Mouse (Mus musculus) forebrain, embryonic 11.5 days (tissue): ENCODE measurements around the gene Eif5a2. TPM values are rescaled to one million over a fixed set of nuclear protein-coding genes. Genes with fewer than 3 reads are reported as not detected.

ENCODE experiments used
- ATAC-seq: fragments of 200-750 bp; cut with Nextera tagmentation; replicated peaks from 2 replicates; pipeline ENCODE4 v1.8.0; 2017; ENCODE audit warnings: moderate TSS enrichment; ENCODE audit not compliant: low FRiP score
- DNase-seq: peaks from one replicate; pipeline ENCODE4 v3.0.0-alpha.2; 2017; ENCODE audit warnings: low spot score
- H3K27ac ChIP-seq: fragments of 300-500 bp; sonication (generic); 2 replicates; pipeline ENCODE4 v1.5.1; 2014; ENCODE audit warnings: low read depth, low read length
- H3K27me3 ChIP-seq: fragments of 300-500 bp; sonication (generic); 2 replicates; pipeline ENCODE4 v1.6.1; 2014; ENCODE audit warnings: mild to moderate bottlenecking, low read length, mixed read lengths; ENCODE audit not compliant: control insufficient read depth, insufficient read depth
- H3K36me3 ChIP-seq: fragments of 300-500 bp; sonication (generic); 2 replicates; pipeline ENCODE4 v1.6.1; 2014; ENCODE audit warnings: mild to moderate bottlenecking, low read length, moderate library complexity, mixed read lengths; ENCODE audit not compliant: control insufficient read depth, insufficient read depth
- H3K4me1 ChIP-seq: fragments of 300-500 bp; sonication (generic); replicated peaks from 2 replicates; pipeline ENCODE4 v1.6.1; 2014; ENCODE audit warnings: low read length, mixed read lengths; ENCODE audit not compliant: control insufficient read depth, insufficient read depth
- H3K4me2 ChIP-seq: fragments of 300-500 bp; sonication (generic); 2 replicates; pipeline ENCODE4 v1.6.1; 2014; ENCODE audit warnings: low read depth, mild to moderate bottlenecking, low read length, moderate library complexity, mixed read lengths; ENCODE audit not compliant: severe bottlenecking
- H3K4me3 ChIP-seq: fragments of 300-500 bp; sonication (generic); 2 replicates; pipeline ENCODE4 v1.5.1; 2014; ENCODE audit warnings: low read depth, low read length
- H3K9ac ChIP-seq: fragments of 300-500 bp; sonication (generic); 2 replicates; pipeline ENCODE4 v1.6.1; 2014; ENCODE audit warnings: low read length
- H3K9me3 ChIP-seq: fragments of 300-500 bp; sonication (generic); 2 replicates; pipeline ENCODE4 v1.6.1; 2016; ENCODE audit warnings: low read length, mixed read lengths; ENCODE audit not compliant: control insufficient read depth
- WGBS: fragments of 180-500 bp; shearing (Covaris S2); extraction: QIAGEN DNeasy Blood & Tissue Kit; methylation state at CpG from one replicate; pipeline ENCODE4 v1.1.7; 2014; 5-methylcytosine and 5-hydroxymethylcytosine counted together
- polyA plus RNA-seq: library from polyadenylated mRNA; unstranded; fragments of >200 nt; fragmentation: Nextera tagmentation; extraction: Ambion mirVana; gene quantifications from 2 replicates; pipeline ENCODE4 v1.2.1, GENCODE M21; 2014

Gene Eif5a2
- polyA plus RNA-seq, 1 experiment from 2014 or later = 17.7 TPM

- DNase-seq (no peak), ATAC-seq (no peak)
- H3K36me3 ChIP-seq = no peaks in the 10 kb centered on the region
- no peaks in the 10 kb centered on the region for H3K4me1 ChIP-seq
- H3K9me3 ChIP-seq = no peaks in the 10 kb centered on the region
- no peak overlapping the region for H3K27ac ChIP-seq
- H3K4me3 ChIP-seq = peak overlapping the region; percentile 76
- H3K9ac ChIP-seq = peak overlapping the region; percentile 73
- H3K27me3 ChIP-seq = peaks cover 2% of the 10 kb centered on the region; the same call in 1 of the 2 replicates
- H3K4me2 ChIP-seq = peak overlapping the region; percentile 96
- 19% methylated on average over 14 of the region's 14 CpGs for WGBS
Observed at GRCm38 (mm10) chr3:28781848-28782247, 772 bp downstream of the Eif5a2 start.

DNA sequence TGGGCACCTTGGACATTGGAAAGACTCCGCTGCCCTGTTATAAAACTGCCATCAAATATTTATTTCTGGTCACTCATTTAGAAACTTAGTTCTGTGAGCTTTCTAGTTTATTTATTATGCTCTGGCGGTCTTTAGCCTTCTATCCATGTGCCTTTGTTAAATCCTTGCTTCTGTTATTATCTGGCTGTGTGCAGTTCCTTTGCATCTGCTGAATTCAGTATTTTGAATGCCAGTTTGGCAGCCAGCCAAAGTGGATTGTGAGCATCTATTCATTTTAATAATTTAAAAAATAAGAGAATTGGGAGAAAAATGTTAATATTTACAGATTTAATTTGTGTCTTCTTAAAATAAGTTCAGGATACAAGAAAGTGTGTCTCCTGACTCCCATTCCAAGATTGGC, 3.1 kb downstream of the Eif5a2 start:
- Histone ChIP-seq H3K36me3 (no peaks in the 10 kb centered on the region), H3K9me3 (no peaks in the 10 kb centered on the region), H3K27ac (no peak overlapping the region), H3K4me1 (no peaks in the 10 kb centered on the region), H3K4me2 (no peak overlapping the region), H3K9ac (no peak overlapping the region), H3K4me3 (no peak overlapping the region), H3K27me3 (peaks cover 2% of the 10 kb centered on the region; the same call in 1 of the 2 replicates)
- DNase-seq (no peak), ATAC-seq (no peak)
- WGBS = 78% methylated on average over 2 of the region's 2 CpGs

- 92% methylated on average over 7 of the region's 7 CpGs for WGBS
- no peaks in the 10 kb centered on the region for H3K36me3 ChIP-seq
- no peak overlapping the region for H3K4me3 ChIP-seq
- no peaks in the 10 kb centered on the region for H3K9me3 ChIP-seq
- no peak overlapping the region for H3K9ac ChIP-seq
- no peak overlapping the region for H3K27ac ChIP-seq
- no peaks in the 10 kb centered on the region for H3K4me1 ChIP-seq
- no peak for ATAC-seq
- no peak overlapping the region for H3K4me2 ChIP-seq
- H3K27me3 ChIP-seq = no peaks in the 10 kb centered on the region
- DNase-seq = no peak
Observed at GRCm38 (mm10) chr3:28794835-28795234, 13.8 kb downstream of the Eif5a2 start.

- Histone ChIP-seq H3K4me3 (peak within 1 kb of the TSS; percentile 87), H3K27ac (peak within 1 kb of the TSS; percentile 41; the same call in 1 of the 2 replicates), H3K36me3 (no peaks in the 10 kb centered on the region), H3K4me2 (peak within 1 kb of the TSS; percentile 60), H3K4me1 (0 out of 2 replicates have a peak, but pooled peaks cover 2% of the 10 kb centered on the region), H3K9ac (peak within 1 kb of the TSS; percentile 88), H3K27me3 (no peaks in the 10 kb centered on the region), H3K9me3 (no peaks in the 10 kb centered on the region)
- peak; percentile 99 for ATAC-seq
- under 1% methylated on average over 72 of the region's 72 CpGs for WGBS
- DNase-seq = peak; percentile 98
Observed at GRCm38 (mm10) chr3:28805301-28806097, 24.4 kb downstream of the Eif5a2 start, which contains the start of gene Rpl22l1. Rpl22l1 (plus strand) TSS chr3:28805436.

DNA sequence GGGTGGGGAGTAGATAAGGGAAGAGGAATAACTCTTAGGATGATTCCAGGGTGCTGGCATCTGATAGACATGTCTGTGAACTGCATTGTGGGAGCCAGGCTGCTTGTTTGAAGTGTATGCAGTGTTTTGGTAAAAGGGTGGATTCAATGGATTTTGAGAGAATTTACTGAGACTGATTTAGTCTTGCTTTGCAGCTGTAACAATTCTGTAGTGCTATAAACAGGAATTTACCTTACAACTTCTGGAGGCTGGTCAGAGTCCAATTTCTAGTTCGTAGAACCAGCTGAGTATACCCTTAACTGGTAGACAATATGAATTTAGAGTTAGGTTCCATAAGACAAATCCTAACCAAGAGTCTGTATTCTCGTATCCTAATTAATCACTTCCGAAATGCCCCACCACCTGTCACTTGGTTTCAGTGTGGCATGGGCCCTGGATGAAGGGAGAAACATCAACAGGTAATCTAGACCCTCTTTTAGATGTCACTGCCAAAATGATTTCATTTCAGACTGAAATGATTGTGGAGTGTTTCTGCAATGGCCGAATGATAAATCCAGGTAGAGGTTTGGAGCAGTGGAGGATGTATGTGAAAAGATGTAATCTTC, 27.1 kb downstream of the Eif5a2 start:
- 89% methylated on average over 4 of the region's 4 CpGs for WGBS
- H3K9ac ChIP-seq = no peak overlapping the region
- H3K36me3 ChIP-seq = no peaks in the 10 kb centered on the region
- DNase-seq (no peak), ATAC-seq (no peak)
- no peaks in the 10 kb centered on the region for H3K9me3 ChIP-seq
- H3K4me1 ChIP-seq = 0 out of 2 replicates have a peak, but pooled peaks cover 2% of the 10 kb centered on the region
- H3K4me3 ChIP-seq = no peak overlapping the region
- H3K27ac ChIP-seq = no peak overlapping the region
- no peaks in the 10 kb centered on the region for H3K27me3 ChIP-seq
- no peak overlapping the region for H3K4me2 ChIP-seq

DNA sequence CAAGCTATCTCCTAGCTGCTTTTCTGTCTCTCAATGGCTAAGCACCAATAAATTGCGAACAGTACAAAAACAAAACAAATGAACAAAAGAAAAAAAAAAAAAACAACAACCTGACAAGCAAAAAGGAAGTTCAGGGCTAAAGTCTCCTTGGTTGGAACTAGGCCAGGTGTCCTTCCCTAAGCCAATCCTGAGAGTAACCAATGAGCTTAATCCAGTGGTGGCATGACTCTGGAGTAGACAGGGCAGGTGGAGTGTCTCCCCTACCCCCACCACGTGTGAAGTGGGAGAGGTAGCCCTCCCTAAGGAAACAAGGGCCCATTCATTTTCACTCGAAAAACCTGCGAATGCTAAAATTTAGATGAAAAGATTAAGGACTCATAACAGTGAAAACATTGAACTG, 30.4 kb downstream of the Eif5a2 start:
- Histone ChIP-seq H3K4me3 (no peak overlapping the region), H3K9me3 (no peaks in the 10 kb centered on the region), H3K27me3 (no peaks in the 10 kb centered on the region), H3K36me3 (no peaks in the 10 kb centered on the region), H3K9ac (no peak overlapping the region), H3K27ac (no peak overlapping the region), H3K4me2 (no peak overlapping the region), H3K4me1 (0 out of 2 replicates have a peak, but pooled peaks cover 2% of the 10 kb centered on the region)
- ATAC-seq (no peak), DNase-seq (no peak)
- WGBS = 73% methylated on average over 4 of the region's 4 CpGs

- no peaks in the 10 kb centered on the region for H3K27me3 ChIP-seq
- no peak overlapping the region for H3K4me2 ChIP-seq
- H3K9me3 ChIP-seq = no peaks in the 10 kb centered on the region
- H3K9ac ChIP-seq = no peak overlapping the region
- H3K27ac ChIP-seq = no peak overlapping the region
- 14% methylated on average over 4 of the region's 4 CpGs for WGBS
- H3K4me1 ChIP-seq = no peaks in the 10 kb centered on the region
- ATAC-seq (no peak), DNase-seq (no peak)
- H3K36me3 ChIP-seq = no peaks in the 10 kb centered on the region
- H3K4me3 ChIP-seq = no peak overlapping the region
Observed at GRCm38 (mm10) chr3:28814361-28814760, 33.3 kb downstream of the Eif5a2 start.

GRCm38 (mm10) chr3:28816010-28816540, 35.0 kb downstream of the Eif5a2 start:
- no peaks in the 10 kb centered on the region for H3K9me3 ChIP-seq
- no peak overlapping the region for H3K4me2 ChIP-seq
- H3K36me3 ChIP-seq = no peaks in the 10 kb centered on the region
- DNase-seq = no peak
- no peak overlapping the region for H3K4me3 ChIP-seq
- ATAC-seq = no peak
- H3K4me1 ChIP-seq = no peaks in the 10 kb centered on the region
- H3K27ac ChIP-seq = no peak overlapping the region
- no peak overlapping the region for H3K9ac ChIP-seq
- WGBS = 87% methylated on average over 4 of the region's 4 CpGs
- H3K27me3 ChIP-seq = no peaks in the 10 kb centered on the region
